ENCODE assay signal across 35 mouse cellular contexts in the genomic region with DNA sequence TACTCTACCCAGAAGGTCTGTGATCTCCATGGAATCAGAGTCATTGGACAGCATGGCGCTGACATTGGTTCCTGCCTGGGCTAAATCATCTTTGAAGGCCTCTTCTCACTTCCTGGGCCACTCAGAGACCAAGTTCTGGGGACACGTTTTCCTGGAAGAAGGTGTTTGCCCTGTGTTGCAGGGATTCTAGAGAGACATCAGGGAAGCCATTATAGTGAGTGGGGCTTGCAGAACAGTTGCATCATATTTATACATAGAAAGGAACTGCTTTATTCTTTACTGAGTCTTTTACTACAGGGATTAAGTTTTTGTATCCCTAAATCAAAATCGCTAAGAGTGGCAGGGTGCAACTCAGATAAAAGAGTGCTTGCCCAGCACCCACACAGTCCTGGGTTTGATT. TPM values are rescaled to one million over a fixed set of nuclear protein-coding genes. Genes with fewer than 3 reads are reported as not detected.
"Had no signal": no experiment of that assay in that cellular context is flagged by ENCODE, and none has a peak within 500 bp of the region (broad histone marks: within the 10 kb centered on the region; RNA-seq: fewer than 3 reads in every experiment).

No protein-coding gene starts in this region.

- H3K36me3 ChIP-seq: limb, embryonic 10.5 days; limb, embryonic 12.5 days; limb, embryonic 13.5 days; limb, embryonic 15.5 days; liver, embryonic 12.5 days; liver, embryonic 13.5 days; liver, embryonic 15.5 days; lung, embryonic 15.5 days; midbrain, embryonic 10.5 days; midbrain, embryonic 12.5 days; midbrain, embryonic 13.5 days; midbrain, embryonic 15.5 days had no signal

- H3K27me3 ChIP-seq: limb, embryonic 12.5 days; limb, embryonic 13.5 days; limb, embryonic 15.5 days; liver, embryonic 12.5 days; liver, embryonic 13.5 days; liver, embryonic 15.5 days; lung, embryonic 15.5 days; midbrain, embryonic 12.5 days; midbrain, embryonic 13.5 days; midbrain, embryonic 15.5 days had no signal

- DNase-seq: left cerebral cortex, postnatal 4 days; liver; liver, embryonic 13.5 days; liver, postnatal 0 days; lung, adult 18-20 months; lung, adult 2 months; lung, embryonic 14.5 days; lung, postnatal 10 days; lung, postnatal 14 days; lung, postnatal 36 days; lung, postnatal 4 days; midbrain, embryonic 14.5 days had no signal

- H3K4me3 ChIP-seq: left cerebral cortex, adult 2 months; limb, embryonic 10.5 days; limb, embryonic 12.5 days; limb, embryonic 13.5 days; limb, embryonic 15.5 days; liver, embryonic 12.5 days; liver, embryonic 13.5 days; liver, embryonic 15.5 days; lung, embryonic 15.5 days; megakaryocyte, embryonic 14.5 days; midbrain, embryonic 10.5 days; midbrain, embryonic 12.5 days; midbrain, embryonic 13.5 days; midbrain, embryonic 15.5 days had no signal

- H3K4me2 ChIP-seq: limb, embryonic 12.5 days; limb, embryonic 13.5 days; limb, embryonic 15.5 days; liver, embryonic 11.5 days; liver, embryonic 12.5 days; liver, embryonic 13.5 days; liver, embryonic 15.5 days; lung, embryonic 14.5 days; lung, embryonic 15.5 days; midbrain, embryonic 11.5 days; midbrain, embryonic 12.5 days; midbrain, embryonic 13.5 days; midbrain, embryonic 15.5 days had no signal

RNA-seq across cellular contexts. Expression of gene Siah3, which starts 37.1 kb away (rescaled TPM):
- total RNA-seq: liver, adult 2 months; megakaryocyte progenitor cell, adult 5-6 weeks; megakaryocyte, adult 5-6 weeks; megakaryocyte-erythroid progenitor cell, adult 5-6 weeks; monocyte, adult 5-6 weeks had no signal
- polyA plus RNA-seq: limb, embryonic 10.5 days; liver, adult 2 months; lung, embryonic 14.5 days; lung, embryonic 15.5 days; lung, embryonic 16.5 days; lung, postnatal 0 days; macrophage had no signal
